Mouse (Mus musculus) midbrain, embryonic 16.5 days (tissue): ENCODE results near the gene Mmp15. TPM values are rescaled to one million over a fixed set of nuclear protein-coding genes. Genes with fewer than 3 reads are reported as not detected.

ENCODE experiments used
- polyA plus RNA-seq: library from polyadenylated mRNA; unstranded; fragments of >200 nt; fragmentation: Nextera tagmentation; extraction: Ambion mirVana; gene quantifications from 2 replicates; pipeline ENCODE4 v1.2.1, GENCODE M21; 2015

Mmp15 gene
- polyA plus RNA-seq, 1 experiment from 2014 or later: 14.1 TPM

Other genes with a start within 250 kb of the Mmp15 start
- 28.2 and 31.1 TPM in 2 replicates for gene Kifc3, start 149.5 kb upstream of the Mmp15 start, polyA plus RNA-seq
- gene Cngb1, start 45.7 kb upstream of the Mmp15 start, polyA plus RNA-seq: 0.51 and 0.67 TPM in 2 replicates
- gene Tepp, start 41.7 kb upstream of the Mmp15 start, polyA plus RNA-seq: 2.7 and 2.8 TPM in 2 replicates
- 16.2 and 17.5 TPM in 2 replicates for gene Zfp319, start 20.3 kb upstream of the Mmp15 start, polyA plus RNA-seq
- 35.5 and 38.2 TPM in 2 replicates for gene Usb1, start 20.0 kb upstream of the Mmp15 start, polyA plus RNA-seq
- gene Cfap20, start 82.6 kb downstream of the Mmp15 start, polyA plus RNA-seq: 122 and 128 TPM in 2 replicates
- 6.8 and 8.3 TPM in 2 replicates for gene Csnk2a2, start 137.8 kb downstream of the Mmp15 start, polyA plus RNA-seq
- 2.4 and 2.7 TPM in 2 replicates for gene Ccdc113, start 181.8 kb downstream of the Mmp15 start, polyA plus RNA-seq
- not detected in 2 replicates for gene Prss54, start 224.1 kb downstream of the Mmp15 start, polyA plus RNA-seq